Mouse (Mus musculus) cerebellum, adult 2 months (tissue): ENCODE data around the gene Slc25a43. TPM values are rescaled to one million over a fixed set of nuclear protein-coding genes. Genes with fewer than 3 reads are reported as not detected.

Experiments
- DNase-seq, 2 experiments: peaks; one replicate each; pipeline ENCODE4 v3.0.0; 2021
- H3K27ac ChIP-seq: fragments of 200-500 bp; 2 replicates; pipeline ENCODE4 v1.5.1; 2012; ENCODE audit warnings: low read length, control low read depth, inconsistent platforms; ENCODE audit not compliant: insufficient read depth
- H3K27me3 ChIP-seq: fragments of 200-500 bp; 2 replicates; pipeline ENCODE4 v1.6.1; 2012; ENCODE audit warnings: inconsistent platforms, mild to moderate bottlenecking, low read length, moderate library complexity; ENCODE audit not compliant: control insufficient read depth, insufficient read depth
- H3K4me1 ChIP-seq: fragments of 200-500 bp; 2 replicates; pipeline ENCODE4 v1.6.1; 2011; ENCODE audit warnings: low read length; ENCODE audit not compliant: control insufficient read depth, insufficient read depth
- H3K4me3 ChIP-seq: fragments of 200-500 bp; replicated peaks from 2 replicates; pipeline ENCODE3; 2011; ENCODE audit warnings: mild to moderate bottlenecking, low read depth, low read length, control low read depth; ENCODE audit not compliant: insufficient read depth
- CTCF ChIP-seq: fragments of 200-500 bp; IDR thresholded peaks from 2 replicates; pipeline ENCODE4 v1.5.1; 2011; ENCODE audit warnings: low read depth, mild to moderate bottlenecking, control low read depth, low read length, moderate library complexity, borderline replicate concordance; ENCODE audit not compliant: insufficient read depth
- POLR2A ChIP-seq: fragments of 200-500 bp; IDR thresholded peaks from 2 replicates; pipeline ENCODE4 v1.6.1; 2011; ENCODE audit warnings: low read length, control low read depth, borderline replicate concordance; ENCODE audit not compliant: insufficient read depth
- WGBS: fragments of 180-500 bp; shearing (Covaris S2); methylation state at CpG from one replicate; pipeline ENCODE4 v1.1.7; 2018; 5-methylcytosine and 5-hydroxymethylcytosine counted together
- polyA plus RNA-seq: library from polyadenylated mRNA; depleted of rRNA; stranded (reverse); fragments of >200 nt; gene quantifications from 2 replicates; pipeline ENCODE4 v1.2.3, GENCODE M21; 2012; rRNA removed

Gene Slc25a43
- polyA plus RNA-seq = 0.40 and 0.54 TPM in 2 replicates

- Histone ChIP-seq H3K27ac (no peak within 1 kb of the TSS), H3K4me3 (peak within 1 kb of the TSS; percentile 37)
- 5% methylated on average over 35 of the region's 36 CpGs for WGBS
Measured at GRCm38 (mm10) chrX:36743503-36744101, at the start of gene Slc25a43. Slc25a43 (plus strand) TSS chrX:36743659.

DNA sequence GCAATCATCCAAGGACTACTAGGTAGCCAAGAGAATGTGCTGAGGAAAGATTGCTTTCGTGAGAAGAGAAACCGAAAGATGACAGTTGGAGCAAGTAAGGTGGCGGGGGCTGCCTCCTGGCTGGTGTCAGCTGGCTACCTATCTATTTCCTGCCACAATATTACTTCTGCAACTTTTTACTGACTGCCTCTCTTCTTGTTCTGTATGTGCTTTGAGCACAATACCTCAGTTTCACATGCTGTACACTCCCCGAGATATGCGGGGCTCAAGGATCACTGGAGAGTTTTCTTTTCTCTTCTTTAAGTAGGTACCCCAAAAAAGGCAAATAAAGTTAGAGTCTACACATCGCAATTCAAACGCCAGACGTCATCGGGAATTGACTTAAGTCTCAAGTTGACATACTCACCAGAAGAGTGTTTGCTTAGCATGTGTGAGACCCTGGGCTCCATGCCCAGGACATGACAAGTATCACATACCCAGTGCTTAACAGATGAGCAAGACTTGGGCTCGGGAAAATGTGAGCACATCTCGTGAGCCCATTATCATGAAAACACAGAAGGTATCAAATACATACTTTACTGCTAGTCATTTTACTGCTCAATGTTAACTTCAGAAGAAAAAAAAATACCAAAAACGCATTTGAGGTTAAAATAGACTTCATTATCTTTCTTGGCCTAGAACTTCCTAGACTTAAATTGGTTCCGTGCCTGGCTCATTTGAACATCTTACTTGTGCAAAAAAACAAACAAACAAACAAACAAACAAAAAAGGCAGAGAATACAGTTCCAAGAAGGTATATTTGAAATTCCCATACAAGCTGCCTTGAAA, 3.1 kb upstream of the Slc25a43 start:
- Histone ChIP-seq H3K4me3 (no peak overlapping the region), H3K27ac (no peak overlapping the region), H3K27me3 (no peaks in the 10 kb centered on the region), H3K4me1 (no peaks in the 10 kb centered on the region)
- no peak for TF ChIP-seq CTCF
- TF ChIP-seq POLR2A = no peak
- DNase-seq = no peak
- WGBS = 66% methylated on average over 13 of the region's 13 CpGs

More at GRCm38 (mm10) chrX:36743503-36744101, at the start of gene Slc25a43:
- no peak for TF ChIP-seq POLR2A
- TF ChIP-seq CTCF = no peak
- H3K4me1 ChIP-seq = no peaks in the 10 kb centered on the region
- no peaks in the 10 kb centered on the region for H3K27me3 ChIP-seq
- peak; percentile 2 to 14 for DNase-seq

DNA sequence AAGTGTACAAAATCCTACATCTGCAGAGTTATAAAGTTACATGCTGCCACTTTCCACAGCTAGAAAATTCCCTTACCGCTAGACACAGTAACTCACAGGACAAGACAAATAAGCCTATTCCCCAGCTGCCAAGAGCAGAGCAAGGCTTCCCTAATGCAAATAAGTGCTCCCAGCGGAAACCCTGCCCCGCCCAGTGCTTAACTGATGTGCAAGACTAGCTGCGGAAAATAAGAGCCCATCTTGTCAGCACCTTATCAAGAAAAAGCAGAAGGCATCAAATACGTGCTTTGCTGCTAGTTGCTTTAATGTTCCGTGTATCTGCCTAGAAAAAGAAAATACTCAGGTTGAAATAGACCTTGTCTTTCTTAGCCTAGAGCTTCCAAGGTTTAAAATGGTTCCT, 2.2 kb upstream of the Slc25a43 start:
- WGBS = 54% methylated on average over 6 of the region's 6 CpGs

DNA sequence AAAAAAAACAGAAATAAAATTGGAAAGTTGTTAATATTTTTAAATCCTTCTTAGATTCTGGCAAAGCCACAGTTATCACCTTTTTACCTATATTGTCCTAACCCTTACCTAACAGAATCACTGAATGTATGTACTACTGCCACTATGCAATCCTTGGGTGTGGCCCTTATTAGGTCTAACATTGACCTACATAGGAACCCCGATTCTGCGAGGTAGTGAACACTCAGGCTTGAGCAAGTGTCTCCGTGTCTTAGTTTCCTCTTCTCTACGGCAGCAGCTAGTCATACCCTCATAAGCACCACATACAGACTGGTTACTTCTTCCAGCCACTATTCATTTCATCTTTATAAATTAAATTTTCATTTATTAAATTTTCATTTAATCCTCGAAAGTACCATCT, 715 bp upstream of the Slc25a43 start:
- Histone ChIP-seq H3K27ac (no peak overlapping the region), H3K27me3 (no peaks in the 10 kb centered on the region), H3K4me1 (no peaks in the 10 kb centered on the region), H3K4me3 (no peak overlapping the region)
- TF ChIP-seq CTCF (no peak), POLR2A (no peak)
- DNase-seq = no peak
- 97% methylated on average over 5 of the region's 5 CpGs for WGBS

More for the DNA sequence above, 2.2 kb upstream of the Slc25a43 start:
- no peak for DNase-seq
- Histone ChIP-seq H3K4me3 (no peak overlapping the region), H3K27ac (no peak overlapping the region), H3K4me1 (no peaks in the 10 kb centered on the region), H3K27me3 (no peaks in the 10 kb centered on the region)
- TF ChIP-seq CTCF = no peak
- TF ChIP-seq POLR2A = no peak

- TF ChIP-seq POLR2A (no peak), CTCF (no peak)
- no peaks in the 10 kb centered on the region for H3K4me1 ChIP-seq
- no peak for DNase-seq
- H3K27me3 ChIP-seq = no peaks in the 10 kb centered on the region
- H3K4me3 ChIP-seq = no peak overlapping the region
- WGBS = 66% methylated on average over 7 of the region's 7 CpGs
- no peak overlapping the region for H3K27ac ChIP-seq
Measured at GRCm38 (mm10) chrX:36744735-36745134, 1.3 kb downstream of the Slc25a43 start.

DNA sequence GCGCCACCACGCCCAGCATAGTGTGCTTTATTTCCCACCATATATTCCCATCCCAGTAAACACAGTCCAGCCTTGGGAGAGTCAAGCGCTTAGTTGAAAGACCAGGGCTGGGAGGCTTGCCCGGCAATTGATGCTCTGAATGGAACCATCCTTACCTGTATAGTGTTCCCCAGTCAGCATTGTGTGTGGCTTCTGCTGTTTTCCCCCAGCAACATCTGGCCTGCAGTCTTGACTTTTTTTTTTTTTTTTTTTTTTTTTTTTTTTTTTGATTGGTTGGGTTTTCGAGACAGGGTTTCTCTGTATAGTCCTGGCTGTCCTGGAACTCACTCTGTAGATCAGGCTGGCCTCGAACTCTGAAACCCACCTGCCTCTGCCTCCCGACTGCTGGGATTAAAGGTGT, 1.9 kb downstream of the Slc25a43 start:
- no peak overlapping the region for H3K27ac ChIP-seq
- DNase-seq = no peak
- no peaks in the 10 kb centered on the region for H3K4me1 ChIP-seq
- TF ChIP-seq POLR2A (no peak), CTCF (no peak)
- WGBS = 98% methylated on average over 7 of the region's 7 CpGs
- H3K4me3 ChIP-seq = no peak overlapping the region
- no peaks in the 10 kb centered on the region for H3K27me3 ChIP-seq

DNA sequence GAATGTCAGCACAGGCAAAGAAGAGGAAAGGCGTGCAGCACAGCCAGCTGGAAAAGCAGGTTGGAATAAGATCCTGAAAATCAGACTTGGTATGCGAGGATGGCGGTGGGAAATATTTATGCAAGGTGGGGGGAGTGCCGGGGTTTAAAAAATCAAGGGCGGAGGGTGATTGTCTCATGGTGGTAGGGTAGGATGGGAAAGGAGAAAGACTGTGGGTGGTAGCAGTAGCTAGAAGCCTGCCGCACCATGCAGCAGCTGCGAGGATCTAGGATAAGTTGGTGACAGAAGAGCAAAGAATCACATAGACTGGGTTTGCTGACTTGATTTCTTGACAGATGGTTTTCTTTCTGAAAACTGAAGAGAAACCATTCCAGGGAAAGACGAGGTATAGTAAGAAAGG, 3.3 kb downstream of the Slc25a43 start:
- WGBS = 82% methylated on average over 8 of the region's 8 CpGs
- Histone ChIP-seq H3K4me3 (no peak overlapping the region), H3K27me3 (no peaks in the 10 kb centered on the region), H3K27ac (no peak overlapping the region), H3K4me1 (no peaks in the 10 kb centered on the region)
- no peak for DNase-seq
- TF ChIP-seq POLR2A = no peak
- TF ChIP-seq CTCF = no peak

DNA sequence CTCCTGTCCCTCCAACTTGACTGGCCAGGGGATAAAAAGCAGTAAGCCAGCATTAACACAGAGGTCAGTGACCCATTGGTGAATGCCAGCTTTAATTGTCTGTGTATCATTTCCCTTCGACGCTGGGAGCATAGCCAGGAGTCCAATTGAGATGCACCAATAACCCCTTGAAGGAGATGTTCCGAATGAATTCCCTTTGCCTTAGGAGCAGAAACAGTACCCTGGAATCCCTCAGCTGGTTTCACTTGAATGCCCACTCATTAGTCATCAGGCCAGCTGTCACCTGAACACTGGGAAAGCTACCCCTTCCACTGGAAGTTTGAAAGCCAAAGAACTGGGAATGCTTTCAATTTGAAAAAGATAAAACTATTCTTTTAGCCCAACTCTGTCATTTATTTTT, 5.1 kb downstream of the Slc25a43 start:
- Histone ChIP-seq H3K4me3 (no peak overlapping the region), H3K27ac (no peak overlapping the region), H3K4me1 (no peaks in the 10 kb centered on the region), H3K27me3 (no peaks in the 10 kb centered on the region)
- no peak for DNase-seq
- WGBS = 9% methylated on average over 3 of the region's 3 CpGs
- TF ChIP-seq CTCF (no peak), POLR2A (no peak)
